ENCODE assay signal across 19 mouse cellular contexts in the genomic region with DNA sequence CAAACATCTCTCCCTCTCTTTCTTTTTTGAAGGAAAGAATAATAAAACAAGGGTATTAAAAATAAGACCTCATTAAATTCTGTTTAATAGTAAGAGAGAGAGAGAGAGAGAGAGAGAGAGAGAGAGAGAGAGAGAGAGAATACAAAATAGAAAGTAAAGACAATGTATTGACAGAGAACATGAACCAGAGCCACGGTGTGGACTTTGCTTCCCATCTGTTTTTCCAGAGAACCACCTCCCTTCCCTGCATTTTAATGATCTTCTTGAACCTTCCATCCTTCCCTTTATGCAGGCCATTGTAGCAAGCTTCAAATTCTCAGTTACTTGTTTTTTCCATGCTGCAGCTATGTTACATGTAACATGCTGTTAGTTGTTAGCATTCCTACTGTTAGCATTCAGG.
A peak's percentile ranks its signal among the peaks of the same experiment; 100 is the strongest.
DNase-seq lines count a peak whose midpoint lies in the region; ATAC-seq and TF ChIP-seq lines count a peak whose summit lies in the region.
"Had no signal": no experiment of that assay in that cellular context is flagged by ENCODE, and none has a peak within 500 bp of the region (broad histone marks: within the 10 kb centered on the region; RNA-seq: fewer than 3 reads in every experiment).

No protein-coding gene starts in this region.

- WGBS in intestine, embryonic 14.5 days = 13% methylated on average over 1 of the region's 1 CpGs
- WGBS in intestine, postnatal 0 days = 5% methylated on average over 1 of the region's 1 CpGs
- 19% methylated on average over 1 of the region's 1 CpGs for WGBS in kidney, postnatal 0 days
- WGBS in lung, embryonic 16.5 days = 11% methylated on average over 1 of the region's 1 CpGs

- no peaks in the 10 kb centered on the region for H3K36me3 ChIP-seq in intestine, embryonic 14.5 days (ENCODE audit: control insufficient read depth, insufficient read depth, low read length)
- H3K36me3 ChIP-seq in intestine, postnatal 0 days (ENCODE audit: control insufficient read depth, insufficient read depth) = no peaks in the 10 kb centered on the region
- no peaks in the 10 kb centered on the region for H3K36me3 ChIP-seq in kidney, postnatal 0 days (ENCODE audit: insufficient read depth, low read length)
- no peaks in the 10 kb centered on the region for H3K36me3 ChIP-seq in lung, embryonic 16.5 days (ENCODE audit: control insufficient read depth, insufficient read depth, low read length)
- H3K36me3 ChIP-seq: embryonic facial prominence, embryonic 12.5 days; forebrain, embryonic 12.5 days; heart, embryonic 13.5 days had no signal

- H3K9me3 ChIP-seq in intestine, embryonic 14.5 days (ENCODE audit: control insufficient read depth, low read length) = no peaks in the 10 kb centered on the region
- H3K9me3 ChIP-seq in intestine, postnatal 0 days (ENCODE audit: control insufficient read depth) = no peaks in the 10 kb centered on the region
- no peaks in the 10 kb centered on the region for H3K9me3 ChIP-seq in kidney, postnatal 0 days (replicated peaks; ENCODE audit: low read length)
- H3K9me3 ChIP-seq in lung, embryonic 16.5 days (ENCODE audit: control insufficient read depth, low read length) = no peaks in the 10 kb centered on the region
- H3K9me3 ChIP-seq: embryonic facial prominence, embryonic 12.5 days; forebrain, embryonic 12.5 days; heart, embryonic 13.5 days had no signal

- H3K27me3 ChIP-seq in intestine, embryonic 14.5 days (replicated peaks; ENCODE audit: control insufficient read depth, insufficient read depth, low read length) = no peaks in the 10 kb centered on the region
- no peaks in the 10 kb centered on the region for H3K27me3 ChIP-seq in intestine, postnatal 0 days (replicated peaks; ENCODE audit: control insufficient read depth, insufficient read depth, low read length)
- H3K27me3 ChIP-seq in kidney, postnatal 0 days (ENCODE audit: insufficient read depth, low read length) = no peaks in the 10 kb centered on the region
- H3K27me3 ChIP-seq in lung, embryonic 16.5 days (ENCODE audit: control insufficient read depth, insufficient read depth, low read depth, low read length) = no peaks in the 10 kb centered on the region
- H3K27me3 ChIP-seq: embryonic facial prominence, embryonic 12.5 days; forebrain, embryonic 12.5 days; heart, embryonic 13.5 days had no signal

- peak overlapping the region; percentile 18; the same call in 1 of the 2 replicates for H3K27ac ChIP-seq in intestine, embryonic 14.5 days (ENCODE audit: low read depth)
- H3K27ac ChIP-seq in intestine, postnatal 0 days (ENCODE audit: low read depth, low read length) = no peak overlapping the region
- H3K27ac ChIP-seq in kidney, postnatal 0 days = no peak overlapping the region
- peak overlapping the region; percentile 33; the same call in 1 of the 2 replicates for H3K27ac ChIP-seq in lung, embryonic 16.5 days (ENCODE audit: low read length)
- H3K27ac ChIP-seq: embryonic facial prominence, embryonic 12.5 days; forebrain, embryonic 12.5 days; heart, embryonic 13.5 days had no signal

- no peak for TF ChIP-seq CTCF in intestine, postnatal 0 days (IDR thresholded peaks at IDR 0.05; ENCODE audit: low read depth)
- TF ChIP-seq CTCF in kidney, postnatal 0 days (IDR thresholded peaks at IDR 0.05; ENCODE audit: low read depth) = no peak

- ATAC-seq in intestine, embryonic 14.5 days (replicated peaks; ENCODE audit: low FRiP score, low TSS enrichment, low read depth) = no peak
- no peak for ATAC-seq in intestine, postnatal 0 days
- no peak for ATAC-seq in kidney, postnatal 0 days (replicated peaks; ENCODE audit: low FRiP score, low read depth)
- ATAC-seq in lung, embryonic 16.5 days (ENCODE audit: low read depth) = peak; percentile 52
- ATAC-seq: forebrain, postnatal 0 days had no signal

- intact Hi-C loops in left cerebral cortex, postnatal 25 days (cut with DNase I) = no loop called here

- H3K4me1 ChIP-seq in intestine, embryonic 14.5 days (replicated peaks; ENCODE audit: control insufficient read depth, insufficient read depth, low read length) = peaks cover 4% of the 10 kb centered on the region; the same call in 1 of the 2 replicates
- no peaks in the 10 kb centered on the region for H3K4me1 ChIP-seq in intestine, postnatal 0 days (replicated peaks; ENCODE audit: control insufficient read depth, insufficient read depth, low read length)
- no peaks in the 10 kb centered on the region for H3K4me1 ChIP-seq in kidney, postnatal 0 days (replicated peaks; ENCODE audit: insufficient read depth, low read length)
- peaks cover 4% of the 10 kb centered on the region; the same call in 1 of the 2 replicates for H3K4me1 ChIP-seq in lung, embryonic 16.5 days (replicated peaks; ENCODE audit: control insufficient read depth, insufficient read depth, low read length)
- H3K4me1 ChIP-seq: forebrain, embryonic 12.5 days had no signal

- H3K4me3 ChIP-seq in intestine, embryonic 14.5 days (ENCODE audit: low read depth, low read length) = no peak overlapping the region
- H3K4me3 ChIP-seq in intestine, postnatal 0 days (ENCODE audit: low read depth, low read length) = no peak overlapping the region
- no peak overlapping the region for H3K4me3 ChIP-seq in kidney, postnatal 0 days (replicated peaks; ENCODE audit: low read depth, low read length)
- no peak overlapping the region for H3K4me3 ChIP-seq in lung, embryonic 16.5 days (ENCODE audit: low read length)
- H3K4me3 ChIP-seq: embryonic facial prominence, embryonic 12.5 days; forebrain, embryonic 12.5 days; heart, embryonic 13.5 days had no signal

- no peak for DNase-seq in intestine, embryonic 14.5 days (ENCODE audit: low spot score)
- peak; percentile 38 for DNase-seq in kidney, postnatal 0 days (ENCODE audit: low spot score)
- no peak for DNase-seq in kidney, postnatal 4 days
- no peak for DNase-seq in lung, postnatal 25 days (ENCODE audit: low spot score)
- DNase-seq in left cerebral cortex, postnatal 25 days (ENCODE audit: low spot score in 2 of 2) = no peak
- no peak for DNase-seq in layer of hippocampus, postnatal 36 days
- DNase-seq: adrenal gland, postnatal 10 days; cerebellum, adult 11 months; cerebellum, adult 8-10 months; cerebellum, postnatal 14 days; forebrain, postnatal 0 days; gastrocnemius, postnatal 36 days; heart, adult 11 months; heart, postnatal 36 days had no signal

- H3K9ac ChIP-seq in intestine, embryonic 14.5 days (ENCODE audit: low read length) = no peak overlapping the region
- H3K9ac ChIP-seq in intestine, postnatal 0 days (ENCODE audit: low read depth, low read length) = no peak overlapping the region
- no peak overlapping the region for H3K9ac ChIP-seq in kidney, postnatal 0 days (ENCODE audit: low read depth, low read length)
- H3K9ac ChIP-seq in lung, embryonic 16.5 days (ENCODE audit: low read length) = no peak overlapping the region
- H3K9ac ChIP-seq: embryonic facial prominence, embryonic 12.5 days; forebrain, embryonic 12.5 days; forebrain, postnatal 0 days; heart, embryonic 13.5 days had no signal

- H3K4me2 ChIP-seq in intestine, embryonic 14.5 days (ENCODE audit: low read length) = no peak overlapping the region
- no peak overlapping the region for H3K4me2 ChIP-seq in intestine, postnatal 0 days (replicated peaks; ENCODE audit: low read depth)
- H3K4me2 ChIP-seq in kidney, postnatal 0 days (ENCODE audit: low read length) = no peak overlapping the region
- H3K4me2 ChIP-seq in lung, embryonic 16.5 days (ENCODE audit: low read depth, low read length) = no peak overlapping the region
- H3K4me2 ChIP-seq: embryonic facial prominence, embryonic 12.5 days; forebrain, embryonic 12.5 days; heart, embryonic 13.5 days had no signal

Comparison
In these comparisons a context has a peak if more than half of its experiments do, and no peak if none do; other contexts are left out.
1. H3K27ac ChIP-seq: peak in intestine, embryonic 14.5 days (single experiment) and lung, embryonic 16.5 days (single experiment); none in intestine, postnatal 0 days (single experiment) and kidney, postnatal 0 days (single experiment).